Mouse (Mus musculus) E14TG2a.4 (cell line): ENCODE measurements around the gene Kif28.

Experiments used
- CTCF ChIP-seq: conservative IDR thresholded peaks from 2 replicates; pipeline ENCODE4 v1.5.1; 2014; ENCODE audit warnings: low read length
- POU5F1 ChIP-seq: IDR thresholded peaks from 2 replicates; pipeline ENCODE4 v1.6.1; 2014; ENCODE audit warnings: low read length, borderline replicate concordance

DNA sequence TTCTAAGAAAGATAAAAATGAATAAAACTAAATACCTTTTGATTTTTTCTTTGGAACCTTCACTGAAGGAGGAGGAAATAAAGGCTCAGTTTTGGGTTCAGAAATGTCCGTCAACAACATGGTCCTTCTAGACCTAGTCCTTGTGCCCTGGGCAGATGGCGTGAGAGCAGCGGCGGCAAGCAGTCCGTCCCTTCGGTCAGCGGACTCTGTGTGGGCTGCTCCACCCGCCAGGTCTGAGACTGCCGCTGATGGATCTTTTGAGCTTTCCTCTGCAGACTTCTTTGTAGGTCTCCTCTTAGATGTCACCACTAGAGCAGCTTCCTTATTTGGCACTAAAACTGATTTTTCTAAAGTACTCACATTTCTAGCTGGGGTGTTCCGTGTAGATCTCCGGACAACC, 7.2 kb upstream of the Kif28 start:
- no peak for TF ChIP-seq CTCF
- TF ChIP-seq POU5F1 = no peak
